Mouse (Mus musculus): ENCODE results near the gene Mier3.

The Mier3 gene

DNA sequence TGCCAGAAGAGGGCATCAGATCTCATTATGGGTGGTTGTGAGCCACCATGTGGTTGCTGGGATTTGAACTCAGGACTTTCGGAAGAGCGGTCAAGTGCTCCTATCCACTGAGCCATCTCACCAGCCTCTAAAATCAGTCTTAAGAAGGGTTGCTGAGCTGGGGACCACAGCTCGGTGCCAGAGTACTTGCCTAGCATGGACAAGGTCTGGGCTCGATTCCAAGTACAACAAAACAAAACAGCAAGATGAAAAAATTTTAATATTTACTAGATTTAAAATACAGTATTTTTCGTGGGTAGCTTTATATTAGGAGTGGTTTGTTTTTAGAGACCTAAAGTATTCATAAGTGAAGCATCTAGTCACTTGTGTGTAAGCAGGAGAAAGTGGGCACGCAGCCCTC, 72.5 kb downstream of the Mier3 start:
- in situ Hi-C loops (cut with MboI; ENCODE audit: low pct_unique_long_range_greater_than_20kb in 1 of 2, low sequenced_read_pairs in 2 of 2, unreplicated experiment in 1 of 2) = loop anchor here in 1 of 2 experiments (10.0 kb wide), 1 partner anchor 189 kb away; no protein-coding TSS in a partner anchor

DNA sequence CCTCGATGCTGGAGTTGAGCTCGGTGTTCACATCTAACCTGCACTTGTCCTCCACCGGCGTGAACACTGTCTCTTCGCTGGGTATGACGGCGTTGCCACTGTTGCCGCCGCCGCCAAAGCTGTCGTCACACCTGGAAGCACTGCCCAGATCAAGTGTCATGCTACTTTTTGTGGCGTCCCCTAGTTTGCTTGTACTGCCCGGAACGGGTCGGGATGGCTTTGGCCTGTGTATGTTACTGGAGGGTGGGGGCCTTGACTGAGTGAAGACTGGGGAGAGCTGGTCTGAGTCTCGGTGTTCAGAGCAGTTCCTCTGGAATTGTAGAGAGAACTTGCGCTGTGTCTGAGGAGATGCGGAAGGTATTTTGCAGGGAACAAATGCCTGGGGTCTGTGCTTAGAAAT, 74.6 kb downstream of the Mier3 start:
- in situ Hi-C loops (cut with MboI; ENCODE audit: low pct_unique_long_range_greater_than_20kb in 1 of 2, low sequenced_read_pairs in 2 of 2, unreplicated experiment in 1 of 2) = loop anchor here in 1 of 2 experiments (10.0 kb wide), 1 partner anchor 191 kb away; no protein-coding TSS in a partner anchor

DNA sequence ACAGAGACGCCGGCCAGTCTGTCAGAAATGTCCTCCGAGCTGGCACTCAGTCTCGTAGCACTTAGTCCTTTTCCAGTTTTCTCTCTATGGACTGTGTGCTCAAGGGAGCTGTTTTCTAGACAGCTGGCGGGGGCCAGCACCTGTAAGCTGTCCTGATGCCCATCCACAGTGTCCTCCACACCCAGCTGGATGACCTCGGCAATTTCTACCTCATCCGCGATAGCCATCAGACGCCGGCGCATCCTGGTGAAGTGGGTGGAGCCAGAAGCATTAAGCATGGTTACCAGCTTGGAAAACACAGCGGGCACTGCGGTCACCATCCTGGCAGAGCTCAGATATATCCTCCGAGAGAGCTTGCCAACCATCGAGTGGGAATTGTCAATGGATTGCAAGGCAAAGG, 75.2 kb downstream of the Mier3 start:
- in situ Hi-C loops (cut with MboI; ENCODE audit: low pct_unique_long_range_greater_than_20kb in 1 of 2, low sequenced_read_pairs in 2 of 2, unreplicated experiment in 1 of 2) = loop anchor here in 1 of 2 experiments (10.0 kb wide), 1 partner anchor 191 kb away; no protein-coding TSS in a partner anchor

DNA sequence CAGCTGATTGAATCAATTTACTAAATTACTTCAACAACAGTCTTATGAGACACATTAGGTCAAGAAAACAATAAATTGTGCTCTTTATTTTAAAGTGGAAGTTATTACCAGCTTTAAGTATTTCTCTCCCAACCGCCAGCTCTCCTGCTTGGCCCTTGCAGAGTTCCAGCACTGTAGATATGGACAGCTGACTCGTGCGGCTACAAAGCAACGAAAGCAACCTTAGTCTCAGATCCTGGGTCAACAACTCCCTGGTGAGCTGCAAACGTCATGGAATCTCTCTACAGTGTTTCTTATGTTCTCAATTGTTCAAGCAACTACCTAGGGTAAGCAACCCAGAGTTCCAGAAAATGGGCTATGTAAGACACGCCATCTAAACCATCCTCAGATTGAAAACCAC, 76.2 kb downstream of the Mier3 start:
- in situ Hi-C loops (cut with MboI; ENCODE audit: low pct_unique_long_range_greater_than_20kb in 1 of 2, low sequenced_read_pairs in 2 of 2, unreplicated experiment in 1 of 2) = loop anchor here in 1 of 2 experiments (10.0 kb wide), 1 partner anchor 192 kb away; no protein-coding TSS in a partner anchor

DNA sequence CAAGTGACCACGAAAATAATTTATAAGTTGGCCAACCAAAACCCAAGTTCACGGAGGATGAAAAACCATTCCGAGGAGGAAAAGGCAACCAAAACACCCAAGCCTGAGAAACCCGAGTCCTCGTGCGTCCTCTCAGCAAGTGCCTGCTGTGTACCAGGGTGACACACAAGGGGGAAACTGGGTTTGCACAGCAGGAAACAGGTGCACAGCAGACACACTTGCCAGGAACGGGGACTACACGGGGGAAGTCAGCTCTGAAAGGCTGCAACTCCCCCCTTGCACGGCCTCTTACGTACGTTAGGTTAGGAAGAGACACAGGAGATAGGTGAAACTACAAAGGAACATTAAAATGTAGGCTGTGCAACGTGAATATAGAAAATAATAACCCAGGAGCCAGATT, 81.7 kb downstream of the Mier3 start:
- in situ Hi-C loops (cut with MboI; ENCODE audit: low pct_unique_long_range_greater_than_20kb in 1 of 2, low sequenced_read_pairs in 2 of 2, unreplicated experiment in 1 of 2) = no loop called here
